Mouse (Mus musculus): ENCODE measurements around the gene Commd6.
"Not testable (repeated sequence)": the region's sequence is repeated elsewhere in the genome, so short reads cannot be mapped to it uniquely, and the experiment has no call there.

Commd6 gene

DNA sequence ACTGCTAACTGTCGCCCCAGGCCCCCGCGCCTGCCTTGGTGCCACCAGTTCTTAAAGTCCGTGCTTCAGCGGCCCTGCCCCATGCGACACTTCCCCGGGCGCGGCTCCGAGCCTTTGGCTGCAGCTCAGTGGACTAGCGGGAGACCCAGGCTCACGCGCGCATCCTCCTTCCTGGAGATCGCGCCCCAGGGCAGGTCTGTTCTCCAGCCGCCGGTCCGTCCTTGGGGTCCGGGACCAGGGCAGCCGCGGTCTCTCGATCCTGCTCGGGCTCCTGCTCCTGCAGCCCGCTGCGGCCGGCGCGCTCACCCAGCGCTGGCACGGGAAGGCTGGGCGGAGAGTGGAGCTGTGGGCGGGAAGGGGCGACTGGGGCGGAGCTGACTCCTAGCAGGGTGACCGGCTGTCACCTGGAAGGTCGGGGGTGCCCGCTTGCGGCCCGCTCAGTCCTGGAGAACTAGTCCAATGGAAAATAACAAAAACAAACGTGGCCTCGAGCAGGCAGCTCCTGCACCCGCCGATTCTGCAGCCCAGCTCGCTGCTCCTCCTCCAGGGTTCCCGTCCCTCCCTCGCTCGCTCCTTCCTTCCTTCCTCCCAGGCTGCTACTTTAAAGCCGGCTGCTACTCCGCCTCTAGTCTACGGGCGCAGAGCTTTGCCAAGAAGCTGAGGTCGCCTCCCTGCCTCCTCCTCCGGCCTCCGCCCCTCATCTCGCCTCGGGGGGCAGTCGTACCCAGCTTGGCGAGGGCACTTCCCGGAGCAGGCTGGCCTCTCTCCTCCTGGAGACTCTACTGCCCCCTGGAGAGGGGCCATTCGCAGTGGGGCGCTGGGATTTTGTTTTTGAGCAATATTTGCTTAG, 31.7 kb downstream of the Commd6 start, which contains the start of gene Tbc1d4:
Gene Tbc1d4 (minus strand): TSS at position 673 of the 850 bp plus-strand sequence.
- peak; percentile 90 for DNase-seq

DNA sequence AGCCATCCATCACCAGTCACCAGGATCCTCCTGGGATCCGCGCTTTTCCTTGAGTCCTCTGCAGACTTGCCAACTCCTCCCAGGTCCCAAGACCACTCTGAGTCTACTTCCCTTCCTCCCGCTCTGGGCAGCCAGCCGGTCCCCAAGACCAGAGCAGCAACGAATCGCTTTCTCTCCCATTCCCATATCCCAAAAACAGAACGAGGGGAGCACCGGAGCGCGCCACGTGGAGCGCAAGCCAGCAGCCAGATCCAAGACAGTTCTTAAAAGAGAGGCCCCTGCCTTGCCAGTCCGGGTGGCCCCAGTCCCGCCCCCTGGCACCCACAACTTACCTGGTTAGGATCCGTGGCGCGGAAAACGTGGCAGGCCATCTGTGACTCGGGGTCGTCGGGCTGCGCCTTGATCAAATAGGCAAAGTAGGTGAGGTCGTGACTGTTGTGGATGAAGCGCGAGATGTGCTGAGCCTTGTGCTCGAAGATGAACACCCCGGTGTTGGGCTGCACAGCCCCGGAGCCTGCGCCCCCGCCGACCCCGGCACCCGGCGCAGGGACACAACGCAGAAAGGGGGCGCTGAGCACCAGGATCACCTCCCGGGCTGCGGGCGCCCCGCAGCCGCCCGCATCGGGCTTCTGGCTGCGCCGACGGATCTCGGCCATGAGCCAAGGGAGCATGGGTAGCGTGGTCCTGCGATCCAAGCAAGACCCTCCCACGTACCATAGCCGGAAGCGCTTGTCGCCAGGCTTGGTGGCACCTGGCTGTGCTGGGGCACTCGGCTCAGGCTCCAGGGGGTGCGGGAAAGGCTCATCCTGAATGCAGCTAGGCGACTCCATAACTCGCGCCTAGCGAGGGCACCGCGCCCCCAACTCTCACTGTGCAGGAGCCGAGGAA, 32.6 kb downstream of the Commd6 start:
- DNase-seq, result peak; percentile 41

DNA sequence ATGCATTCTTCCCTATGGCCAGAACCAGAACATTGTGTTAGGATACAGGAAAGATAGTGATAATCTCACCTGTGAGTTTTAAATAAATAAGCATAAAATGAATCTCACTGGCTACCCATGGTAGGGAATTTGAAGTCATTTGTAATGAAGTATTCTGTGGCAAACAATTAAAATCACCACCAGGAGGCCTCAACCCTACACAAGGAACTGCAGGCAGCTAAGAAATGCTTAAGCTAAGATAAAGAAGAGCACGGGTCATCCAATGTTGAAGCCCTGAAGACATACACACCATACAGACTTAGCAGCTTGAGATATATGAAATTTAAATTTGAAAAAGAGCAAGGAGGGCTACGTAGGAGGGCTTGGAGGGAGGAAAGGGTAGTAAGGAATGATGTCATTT, 34.6 kb downstream of the Commd6 start:
- DNase-seq, result no peak

DNA sequence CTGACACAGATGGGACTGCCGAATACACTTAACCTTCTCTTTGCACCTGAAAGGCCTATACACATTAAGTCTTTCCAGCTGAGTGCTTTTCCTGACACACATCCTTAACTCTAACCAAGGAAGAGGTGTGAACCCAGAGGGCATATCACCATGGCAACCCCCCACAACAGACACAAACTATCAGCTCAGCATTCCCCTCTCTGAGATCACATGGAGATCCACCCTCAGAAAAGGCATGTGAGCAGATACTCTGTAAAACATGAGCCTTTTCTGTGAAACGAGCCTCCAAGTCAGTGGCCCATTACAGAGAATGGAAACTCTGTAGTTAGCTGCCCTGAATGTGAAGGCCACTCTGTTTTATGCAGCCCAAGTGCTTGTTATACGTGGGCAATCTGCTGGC, 37.6 kb downstream of the Commd6 start:
- DNase-seq, result peak; percentile 19

DNA sequence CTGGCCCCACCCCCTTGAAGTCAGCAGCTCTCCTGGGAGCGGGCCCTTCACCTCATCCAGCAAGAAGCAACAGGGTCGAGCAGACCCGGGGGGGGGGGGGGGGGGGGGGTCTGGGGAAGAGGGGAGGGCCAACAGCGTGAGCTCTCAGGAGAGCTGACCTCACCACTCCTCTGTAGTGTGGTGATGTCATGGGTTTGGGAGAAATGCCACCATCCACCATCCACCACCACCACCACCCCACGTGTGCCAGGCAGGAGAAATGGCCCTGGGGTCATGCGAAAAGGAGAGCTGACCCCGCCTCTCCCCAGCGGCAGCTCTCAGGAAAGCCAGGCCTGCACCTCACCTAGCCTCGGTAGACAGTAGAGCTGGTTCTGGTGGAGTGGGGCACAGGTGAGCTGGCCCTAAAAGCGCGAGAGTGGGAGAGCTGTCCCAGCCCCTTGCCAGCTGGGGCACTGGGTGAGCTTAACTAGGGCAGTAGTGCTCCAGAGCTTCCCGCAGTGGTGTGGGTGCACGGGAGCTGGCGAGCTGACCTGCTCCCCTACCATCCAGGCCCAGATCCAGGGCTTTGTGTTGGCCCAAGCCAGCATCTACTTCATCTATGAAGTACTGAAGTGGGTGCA, 43.3 kb downstream of the Commd6 start:
- DNase-seq, result no peak

DNA sequence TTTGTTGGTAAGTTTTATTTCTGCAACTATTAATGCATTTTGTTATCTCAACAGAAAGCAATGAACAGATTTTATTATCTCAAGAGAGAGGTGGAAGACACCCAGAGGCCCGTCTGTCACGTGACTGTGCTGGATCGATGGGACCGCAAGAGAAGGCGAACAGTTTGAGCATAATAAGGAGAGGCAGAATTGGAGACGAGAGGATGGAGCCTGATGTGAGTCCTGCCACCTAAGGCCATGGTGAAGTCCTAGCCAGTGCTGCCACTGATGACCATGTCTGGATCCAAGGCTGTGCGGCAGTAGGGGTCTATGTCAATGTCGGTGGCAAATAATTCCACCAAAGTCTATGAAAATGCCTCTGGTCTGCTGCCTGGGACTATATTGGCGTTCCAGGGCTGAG, 43.8 kb downstream of the Commd6 start:
- DNase-seq, result no peak

DNA sequence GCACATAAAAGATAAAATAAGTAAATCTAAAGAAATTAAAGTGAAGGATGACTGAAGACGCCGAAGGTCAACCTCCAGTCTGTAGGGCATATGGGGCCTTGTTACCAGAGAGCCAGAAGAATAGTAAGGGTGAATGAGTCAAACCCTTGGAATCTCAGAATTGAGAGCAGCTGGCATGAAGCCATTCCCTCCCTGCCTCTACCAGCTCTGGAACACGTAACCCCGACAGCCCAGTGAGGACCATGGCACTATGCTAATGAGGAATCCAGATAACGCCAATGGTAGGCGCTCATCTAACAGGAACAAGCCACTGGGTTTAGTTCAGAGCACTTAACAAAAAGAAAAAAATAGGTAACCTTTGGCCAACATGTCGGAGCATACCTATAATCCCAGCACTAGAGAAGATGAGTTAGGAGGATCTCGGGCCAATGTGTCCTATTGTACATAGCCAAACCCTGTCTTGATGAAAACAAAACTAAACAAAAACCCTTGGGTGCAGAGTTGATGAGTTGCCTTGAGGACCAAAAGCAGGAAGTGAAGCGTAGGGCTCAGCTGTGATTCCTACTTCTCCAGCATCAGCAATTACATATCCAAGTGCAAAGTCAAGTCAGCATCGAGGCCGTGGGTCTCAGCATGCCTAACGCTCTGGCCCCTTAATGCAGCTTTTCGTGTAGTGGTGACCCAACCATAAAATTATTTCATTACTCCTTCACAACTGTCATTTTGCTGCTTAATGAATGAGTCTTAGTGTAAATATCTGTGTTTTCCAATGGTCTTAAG, 45.0 kb downstream of the Commd6 start:
- DNase-seq, result no peak

DNA sequence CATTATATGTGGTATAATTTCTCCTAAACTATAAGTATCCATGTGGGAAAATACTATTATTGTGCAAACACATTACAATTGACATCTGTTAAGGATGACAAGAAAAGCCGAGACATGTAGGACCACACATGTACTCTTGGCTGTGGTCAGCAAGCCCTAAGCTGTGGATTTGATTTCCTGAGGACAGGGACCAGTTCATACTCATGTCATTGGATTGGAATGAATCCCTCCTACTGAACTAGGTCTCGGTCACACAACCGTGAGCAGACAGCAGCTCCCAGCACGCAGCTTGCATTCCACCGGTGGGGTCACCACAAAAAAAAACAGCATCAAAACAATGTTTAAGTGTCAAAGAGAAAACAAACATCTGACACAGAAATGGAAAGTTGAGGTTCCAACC, 46.5 kb downstream of the Commd6 start:
- no peak for DNase-seq

DNA sequence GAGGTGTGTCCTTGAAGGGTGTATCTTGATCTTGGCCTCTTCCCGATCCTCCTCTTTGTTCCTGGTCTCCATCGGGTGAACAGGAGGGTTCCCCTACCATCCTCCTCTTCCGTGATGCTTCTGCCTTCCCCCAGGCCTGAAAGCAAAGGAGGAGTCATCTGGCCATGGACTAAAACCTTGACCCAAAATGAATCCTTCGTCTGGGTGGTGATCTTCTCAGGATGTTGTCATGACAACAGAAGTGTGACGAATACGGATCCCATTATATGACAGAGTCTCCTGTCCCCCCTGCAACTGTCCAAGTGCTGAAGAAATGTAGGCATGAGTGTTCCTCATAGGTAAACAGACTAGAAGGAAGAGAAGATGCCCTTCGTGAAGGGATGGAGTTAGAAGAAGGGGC, 47.1 kb downstream of the Commd6 start:
- DNase-seq, result no peak

DNA sequence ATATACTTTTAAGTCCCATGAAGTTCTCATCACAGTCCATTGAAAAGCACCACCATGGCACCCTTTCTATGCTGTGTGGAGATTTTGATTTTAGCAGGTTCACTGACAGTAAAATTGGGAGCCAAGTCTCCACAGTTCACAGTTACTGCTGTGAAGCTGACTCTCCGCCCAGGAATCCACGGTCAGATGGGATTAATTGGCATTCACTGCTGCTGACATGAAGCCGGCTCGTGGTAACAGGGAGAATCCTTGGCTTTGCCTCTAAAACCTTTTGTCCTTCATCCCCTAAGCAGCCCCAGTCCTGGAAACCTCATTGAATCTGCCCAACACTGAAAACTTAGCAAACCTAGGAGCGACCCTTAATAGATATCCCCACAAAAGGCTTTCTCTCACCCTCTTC, 49.4 kb downstream of the Commd6 start:
- no peak for DNase-seq

DNA sequence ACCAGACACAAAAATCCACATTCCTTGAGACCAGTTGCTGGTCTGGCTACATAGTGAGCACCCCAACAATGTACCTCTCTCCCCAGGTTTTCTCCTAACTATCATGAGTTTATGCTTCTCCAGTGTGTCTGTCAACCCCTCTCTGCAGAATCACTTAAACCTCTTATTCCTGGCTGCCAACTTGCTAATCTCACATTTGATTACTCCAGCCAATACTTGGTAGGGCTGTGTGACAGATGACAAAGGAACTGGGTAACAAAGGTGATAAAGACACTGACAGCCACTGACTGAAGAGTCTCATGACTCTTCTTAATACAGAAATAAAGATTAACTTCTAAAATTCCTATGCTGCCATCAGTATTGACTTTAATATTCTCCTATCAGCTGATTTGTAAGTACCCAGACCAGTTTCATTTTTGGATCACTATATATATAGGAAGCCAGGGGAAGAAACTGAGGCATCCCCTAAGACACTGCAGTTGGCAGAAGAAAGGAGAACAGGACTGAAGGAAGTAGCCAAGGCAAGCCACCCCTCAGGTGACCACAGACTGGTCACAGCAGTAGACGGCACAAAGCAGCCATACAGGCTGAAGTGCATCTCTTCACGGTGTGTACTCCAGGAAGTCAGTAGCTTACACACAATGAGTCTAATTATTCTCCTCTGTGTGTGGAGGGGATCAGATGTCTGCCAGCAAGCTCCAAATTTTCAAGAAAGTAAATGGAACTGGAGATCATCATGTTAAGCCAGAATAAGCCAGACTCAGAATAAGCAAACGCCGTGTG, 52.1 kb downstream of the Commd6 start:
- not testable (repeated sequence) for DNase-seq

DNA sequence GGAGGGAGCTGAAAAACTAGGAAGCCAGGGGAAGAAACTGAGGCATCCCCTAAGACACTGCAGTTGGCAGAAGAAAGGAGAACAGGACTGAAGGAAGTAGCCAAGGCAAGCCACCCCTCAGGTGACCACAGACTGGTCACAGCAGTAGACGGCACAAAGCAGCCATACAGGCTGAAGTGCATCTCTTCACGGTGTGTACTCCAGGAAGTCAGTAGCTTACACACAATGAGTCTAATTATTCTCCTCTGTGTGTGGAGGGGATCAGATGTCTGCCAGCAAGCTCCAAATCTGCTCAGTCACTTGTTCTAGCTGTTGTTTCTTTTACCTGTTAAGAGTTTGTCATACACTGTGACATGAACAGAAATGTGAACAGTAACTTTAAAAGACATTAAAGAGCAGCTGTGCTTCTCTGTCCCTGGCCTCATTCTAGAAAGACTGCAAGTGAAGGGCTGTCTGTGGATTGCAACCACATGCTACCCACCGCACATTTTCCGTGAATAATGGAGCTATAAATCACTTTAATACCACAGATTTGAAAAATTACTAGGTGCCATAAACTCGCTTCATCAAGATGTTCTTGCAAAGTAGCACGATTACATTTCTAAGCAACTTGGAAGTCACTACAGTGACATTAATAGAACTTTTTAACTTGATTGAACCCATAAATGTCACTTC, 53.0 kb downstream of the Commd6 start:
- DNase-seq, result not testable (repeated sequence)

DNA sequence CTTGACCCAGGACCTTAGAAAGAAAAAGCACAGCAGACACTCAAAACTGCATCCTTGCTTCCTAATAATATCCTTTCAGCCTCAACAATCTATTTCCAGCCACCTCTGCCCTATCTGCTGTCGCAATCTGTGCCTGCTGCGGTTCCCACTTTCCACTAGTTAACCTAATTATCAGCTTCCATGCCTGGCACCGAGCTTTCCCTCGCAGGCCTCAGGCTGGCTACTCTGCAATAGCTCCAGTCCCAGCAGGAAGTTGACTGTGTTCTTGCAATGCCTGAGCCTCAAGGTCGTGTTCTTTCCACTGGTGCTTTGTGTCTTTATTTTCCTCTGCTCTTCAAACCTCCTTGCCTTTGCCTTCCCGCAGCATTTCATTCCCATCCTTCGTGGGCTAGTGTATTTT, 54.4 kb downstream of the Commd6 start:
- peak; percentile 17 for DNase-seq

All from kidney, postnatal 14 days (tissue).